Mouse (Mus musculus) mature B cell (primary cell): ENCODE measurements around the gene Erh.

Experiments used
- in situ Hi-C: fragments of 300-500 bp; cut with MboI; formaldehyde crosslinking; loops from 2 replicates; pipeline ENCODE4 v1.14.3; 2019

Gene Erh

GRCm38 (mm10) chr12:80643693-80644505, at the start of gene Erh, which contains the start of gene Slc39a9:
Gene Erh (minus strand): TSS chr12:80644341.
Gene Slc39a9 (plus strand): TSS chr12:80643883.
- in situ Hi-C loops: no loop called here

DNA sequence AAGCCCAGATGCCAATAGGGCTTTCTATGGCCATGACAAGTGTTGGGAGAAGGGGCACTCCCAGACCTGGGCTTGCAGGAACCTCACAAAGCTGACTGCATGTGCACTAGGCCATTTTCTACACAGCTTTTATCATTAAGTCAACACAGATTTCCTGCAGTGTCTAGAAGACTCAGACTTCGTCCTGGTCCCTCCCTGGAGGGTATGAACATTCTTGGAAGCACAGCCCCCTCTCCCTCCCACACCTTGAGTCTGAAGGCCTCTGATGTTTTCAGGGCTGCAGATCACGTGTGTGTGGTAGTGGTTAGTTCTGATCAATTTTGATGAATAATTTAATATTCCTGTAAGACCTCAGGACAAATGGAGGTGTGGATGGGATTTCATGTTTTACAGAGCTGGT, 49.6 kb upstream of the Erh start:
- in situ Hi-C loops: no loop called here

DNA sequence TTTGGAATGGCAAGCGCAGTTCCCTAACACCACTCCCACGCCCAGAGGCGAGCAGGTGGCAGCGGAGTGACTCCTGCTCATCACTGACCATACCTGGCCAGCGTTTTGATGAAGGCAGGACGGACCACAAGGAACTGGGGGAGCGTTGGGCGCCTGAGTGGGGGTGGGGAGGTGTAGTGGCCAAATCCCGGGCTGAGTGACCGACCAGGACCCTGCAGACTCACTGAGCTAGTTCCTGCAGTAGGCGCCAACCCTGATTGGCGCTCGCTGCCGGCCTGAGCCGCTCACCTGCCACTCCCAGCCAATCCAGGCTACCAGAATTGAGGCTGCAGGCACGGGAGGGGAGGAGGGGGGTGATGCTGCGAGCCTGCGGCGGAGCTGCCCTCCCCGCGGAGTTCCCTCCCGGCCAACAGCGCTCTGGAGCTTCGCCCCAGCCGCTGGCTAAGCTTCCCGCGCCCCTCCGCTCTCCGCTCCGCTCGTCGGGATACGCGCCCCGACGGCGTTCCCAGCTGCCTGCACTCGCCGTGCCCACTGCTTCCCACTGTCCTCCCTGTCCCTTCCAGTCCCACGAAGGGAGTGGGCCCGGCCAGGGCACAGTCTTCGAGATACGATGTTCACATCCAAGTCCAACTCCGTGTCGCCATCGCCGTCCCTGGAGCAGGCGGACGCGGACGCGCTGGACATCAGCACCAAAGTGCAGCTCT, 48.3 kb upstream of the Erh start, which contains the start of gene Plekhd1:
Plekhd1 (plus strand) TSS at position 323 of the 704 bp plus-strand sequence.
- in situ Hi-C loops: no loop called here

DNA sequence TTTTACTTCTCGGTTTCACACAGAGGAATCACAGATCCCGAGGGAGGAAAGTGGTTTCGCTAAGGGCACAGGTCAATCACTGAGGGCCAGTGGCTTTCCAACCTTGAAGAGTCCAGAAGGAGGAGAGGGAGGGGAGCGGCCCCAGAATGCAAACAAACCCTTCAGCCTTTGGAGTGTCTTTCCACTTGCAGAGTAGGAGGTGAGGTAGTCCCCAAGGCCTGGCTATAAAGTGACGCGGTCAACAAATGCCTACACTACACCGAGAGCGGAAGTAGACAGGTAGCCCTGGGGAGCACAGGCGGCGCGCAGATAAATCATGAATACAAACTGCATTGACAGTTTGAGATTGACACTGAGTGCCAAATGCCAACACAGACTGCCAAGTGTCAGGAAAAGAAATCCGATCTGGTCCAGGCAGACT, 47.5 kb upstream of the Erh start:
- in situ Hi-C loops: no loop called here

GRCm38 (mm10) chr12:80689696-80690095, 45.6 kb upstream of the Erh start:
- in situ Hi-C loops: no loop called here

DNA sequence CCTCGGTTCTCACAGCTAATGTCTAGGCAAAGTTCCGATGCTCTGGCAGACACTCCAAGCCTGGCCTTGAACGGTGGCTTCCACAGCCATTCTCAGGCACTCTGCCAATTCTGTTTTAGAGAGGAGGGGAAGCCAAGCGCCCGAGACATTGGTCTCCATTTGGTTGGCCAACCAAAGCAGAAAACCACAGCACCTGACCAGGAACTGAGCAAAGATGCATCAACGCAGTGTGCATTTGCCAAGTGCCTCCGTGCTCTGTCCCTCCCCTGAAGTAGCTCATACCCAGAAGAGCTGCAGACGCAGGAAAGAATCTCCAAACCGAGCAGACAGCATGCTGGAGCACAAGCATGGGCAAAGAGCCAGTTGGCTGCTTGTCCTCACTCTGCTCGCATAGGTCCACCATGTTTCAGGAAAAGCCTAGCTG, 43.7 kb upstream of the Erh start:
- in situ Hi-C loops: no loop called here

DNA sequence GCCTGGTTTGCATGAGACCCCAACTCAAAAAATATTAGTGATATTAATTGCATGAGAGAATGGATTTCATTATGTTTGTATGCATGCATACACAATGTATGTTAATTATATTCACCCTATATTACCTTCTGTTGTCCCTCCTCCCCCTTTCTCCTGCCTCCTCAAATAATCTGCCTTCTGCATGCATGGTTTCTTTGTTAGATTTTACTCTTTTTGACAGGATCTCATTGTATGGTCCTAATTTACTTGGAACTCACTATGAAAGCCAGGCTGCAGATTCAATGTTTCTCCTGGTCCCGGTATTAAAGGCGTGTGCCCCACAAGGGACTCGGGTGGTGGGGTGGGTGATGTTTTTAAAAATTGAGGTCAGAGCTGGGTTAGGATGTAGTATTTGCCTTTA, 40.2 kb upstream of the Erh start:
- in situ Hi-C loops: no loop called here

GRCm38 (mm10) chr12:80683554-80683953, 39.4 kb upstream of the Erh start:
- in situ Hi-C loops: no loop called here

- in situ Hi-C loops: no loop called here
Observed at GRCm38 (mm10) chr12:80681340-80681739, 37.2 kb upstream of the Erh start.

GRCm38 (mm10) chr12:80673170-80673569, 29.0 kb upstream of the Erh start:
- in situ Hi-C loops: no loop called here

DNA sequence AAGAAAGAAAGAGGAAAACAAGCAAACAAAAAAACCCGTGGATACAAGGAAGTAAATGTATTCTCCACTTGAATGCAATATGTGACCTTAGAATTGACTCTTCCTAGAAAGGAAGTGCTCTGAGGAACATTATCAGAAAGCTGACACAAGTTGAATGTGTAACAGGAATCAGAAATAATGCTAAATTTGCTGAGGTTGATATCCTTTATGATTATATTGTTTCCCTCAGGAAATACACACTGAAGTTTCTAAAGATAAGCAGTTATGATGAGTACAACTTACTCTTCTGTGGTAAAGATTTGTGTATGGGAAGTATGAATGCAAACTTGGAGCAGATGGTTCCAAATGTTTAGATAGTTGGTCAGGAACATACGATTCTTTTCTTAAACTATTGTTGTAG, 24.2 kb upstream of the Erh start:
- in situ Hi-C loops: no loop called here

GRCm38 (mm10) chr12:80663935-80664334, 19.8 kb upstream of the Erh start:
- in situ Hi-C loops: no loop called here

DNA sequence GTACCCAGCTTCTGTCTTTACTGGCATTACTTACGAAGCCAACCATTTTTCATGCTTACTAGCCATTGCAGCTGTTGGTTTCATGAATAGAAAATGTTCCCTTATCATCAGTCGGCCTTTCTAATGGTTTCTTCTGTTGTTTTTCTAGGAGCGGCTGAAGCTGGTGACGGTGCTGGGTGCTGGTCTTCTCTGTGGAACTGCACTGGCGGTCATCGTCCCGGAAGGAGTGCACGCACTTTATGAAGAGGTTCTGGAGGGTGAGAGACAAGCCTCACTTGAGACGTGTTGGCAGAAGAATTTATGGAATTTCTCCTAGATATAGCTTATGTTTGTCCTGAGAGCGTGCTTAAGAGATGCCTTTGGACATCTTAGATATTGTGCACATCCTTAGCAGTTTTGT, 18.2 kb upstream of the Erh start:
- in situ Hi-C loops: no loop called here

DNA sequence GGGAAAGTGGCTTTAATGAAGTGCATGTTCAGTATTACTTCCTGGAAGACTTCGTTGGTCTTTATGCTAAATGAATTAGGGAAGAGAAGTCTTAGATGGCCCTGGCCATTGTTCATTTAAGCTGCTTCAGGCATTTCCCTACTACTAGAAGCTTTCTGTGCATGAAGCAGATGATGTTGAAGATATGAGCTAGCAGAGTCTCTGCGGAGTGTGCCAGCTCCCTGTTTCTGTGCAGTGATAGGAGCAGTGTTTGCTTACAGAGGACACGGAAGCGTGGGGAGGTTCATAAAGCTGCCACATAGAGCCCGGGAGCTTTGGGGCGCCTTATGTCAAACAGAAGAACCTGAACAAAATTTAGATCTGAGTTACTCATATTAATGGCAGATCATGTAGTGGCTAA, 14.5 kb upstream of the Erh start:
- in situ Hi-C loops: no loop called here

- in situ Hi-C loops: no loop called here
Observed at GRCm38 (mm10) chr12:80654659-80655025, 10.5 kb upstream of the Erh start.

DNA sequence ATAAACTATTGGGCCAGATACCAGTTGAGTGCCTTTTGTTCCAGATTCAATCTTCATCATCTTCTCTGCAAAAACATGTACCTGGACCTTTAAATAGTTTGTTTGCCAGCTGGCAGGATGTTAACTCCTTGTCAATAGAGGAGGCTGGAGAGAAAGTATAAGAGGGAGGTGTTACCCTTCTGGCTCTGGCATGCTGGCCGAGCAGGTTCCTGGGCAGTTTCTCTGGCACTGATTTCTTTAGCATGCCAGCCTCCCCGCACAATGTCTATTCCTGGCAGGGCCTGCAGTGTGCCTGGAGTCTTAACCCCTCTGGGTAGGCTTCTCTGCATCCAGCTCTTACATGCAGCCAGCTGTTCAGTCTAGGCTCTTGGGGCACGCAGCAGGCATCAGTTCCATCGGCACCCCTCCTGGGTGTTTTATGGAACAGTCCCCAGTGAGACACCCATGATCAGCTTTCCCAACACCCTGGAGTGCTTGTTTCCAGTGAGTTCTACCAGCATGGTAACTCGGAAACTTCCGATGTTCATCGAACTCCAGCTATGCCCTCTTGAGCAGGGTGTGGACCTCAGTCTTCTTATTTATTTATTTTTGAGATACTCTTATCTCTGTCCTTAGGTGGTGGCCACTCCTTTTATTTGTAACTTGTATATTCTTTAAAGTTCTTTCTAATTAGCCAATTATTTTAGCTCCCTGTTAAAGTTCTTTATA, 10.0 kb upstream of the Erh start:
- in situ Hi-C loops: no loop called here

GRCm38 (mm10) chr12:80646377-80646776, 2.2 kb upstream of the Erh start:
- in situ Hi-C loops: no loop called here

- in situ Hi-C loops: no loop called here
Observed at GRCm38 (mm10) chr12:80644506-80644868, 346 bp upstream of the Erh start.

- in situ Hi-C loops: no loop called here
Observed at GRCm38 (mm10) chr12:80642725-80643692, 1.1 kb downstream of the Erh start.

DNA sequence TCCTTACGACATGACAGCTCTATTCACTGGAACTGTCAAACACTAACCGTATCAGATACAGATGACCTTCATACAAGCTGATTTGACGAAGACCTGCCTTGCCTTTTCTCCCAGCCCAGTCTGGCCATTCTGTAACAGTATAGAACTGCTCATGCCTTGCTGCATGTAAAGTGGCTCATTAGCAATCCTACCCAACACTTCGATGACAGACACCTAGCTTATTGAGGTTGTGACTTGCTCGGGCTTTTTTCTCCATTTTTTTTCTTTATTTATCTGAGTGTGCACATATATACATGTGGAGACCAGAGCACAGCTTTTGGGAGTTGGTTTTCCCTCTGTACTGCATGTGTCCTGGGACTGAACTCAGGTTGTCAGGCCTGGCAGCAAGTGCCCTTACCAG, 12.4 kb downstream of the Erh start:
- in situ Hi-C loops: no loop called here

DNA sequence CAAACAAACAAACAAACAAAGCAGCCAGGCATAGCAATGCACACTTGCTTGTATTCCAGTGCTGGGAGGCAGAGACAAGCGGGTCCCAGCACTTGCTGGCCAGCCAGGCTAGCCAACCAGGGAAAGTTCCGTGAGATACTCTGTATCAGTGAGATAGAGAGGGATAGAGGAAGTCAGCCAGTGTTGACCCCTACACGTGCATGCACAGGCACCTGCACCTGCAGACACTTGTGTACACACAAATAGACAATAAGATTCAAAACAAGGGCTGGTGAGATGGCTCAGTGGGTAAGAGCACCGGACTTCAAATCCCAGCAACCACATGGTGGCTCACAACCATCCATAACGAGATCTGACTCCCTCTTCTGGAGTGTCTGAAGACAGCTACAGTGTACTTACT, 23.6 kb downstream of the Erh start:
- in situ Hi-C loops: no loop called here
